Mouse (Mus musculus): ENCODE measurements around the gene Fam84b. TPM values are rescaled to one million over a fixed set of nuclear protein-coding genes. Genes with fewer than 3 reads are reported as not detected.

Gene Fam84b
- polyA plus RNA-seq, 1 experiment: 0.02 TPM

- no peak overlapping the region for H3ac ChIP-seq (ENCODE audit: control insufficient read depth, insufficient read length)
- no peaks in the 10 kb centered on the region for H3K36me3 ChIP-seq (ENCODE audit: control insufficient read depth, insufficient read depth)
- H3K79me2 ChIP-seq (ENCODE audit: control insufficient read depth, insufficient read depth): no peaks in the 10 kb centered on the region
- no peaks in the 10 kb centered on the region for H3K27me3 ChIP-seq (ENCODE audit: control insufficient read depth, insufficient read depth, insufficient read length)
- H3K4me2 ChIP-seq (ENCODE audit: low read depth): no peak overlapping the region
- TF ChIP-seq POLR2A (IDR thresholded peaks at IDR 0.05; ENCODE audit: insufficient read length, low read depth): no peak
- TF ChIP-seq POLR2AphosphoS2 (IDR thresholded peaks at IDR 0.05; ENCODE audit: insufficient read length, low read depth): no peak
- no peak for TF ChIP-seq REST (IDR thresholded peaks at IDR 0.05; ENCODE audit: insufficient read depth, insufficient read length)
- no peak for TF ChIP-seq MAX (IDR thresholded peaks at IDR 0.05; ENCODE audit: low read depth)
- no peak for TF ChIP-seq MYOD1 (IDR thresholded peaks at IDR 0.05; ENCODE audit: control insufficient read depth in 1 of 3, insufficient read length in 2 of 3, low read depth in 2 of 3)
- TF ChIP-seq MYOG (IDR thresholded peaks at IDR 0.05; ENCODE audit: control insufficient read depth in 1 of 3, insufficient read depth in 1 of 3, insufficient read length in 2 of 3, low read depth in 2 of 3): no peak
- TF ChIP-seq CEBPB (IDR thresholded peaks at IDR 0.05; ENCODE audit: insufficient read depth, poor library complexity, severe bottlenecking): no peak
- no peak for TF ChIP-seq TCF12 (IDR thresholded peaks at IDR 0.05; ENCODE audit: insufficient read depth, poor library complexity, severe bottlenecking)
- TF ChIP-seq SRF (IDR thresholded peaks at IDR 0.05; ENCODE audit: control insufficient read depth, insufficient read length, low read depth): no peak
- TF ChIP-seq E2F4 (IDR thresholded peaks at IDR 0.05; ENCODE audit: insufficient read depth): no peak
- TF ChIP-seq TCF3 (IDR thresholded peaks at IDR 0.05; ENCODE audit: insufficient read length, low read depth): no peak
- TF ChIP-seq USF1 (IDR thresholded peaks at IDR 0.05; ENCODE audit: low read depth): no peak
- H3K4me3 ChIP-seq: no peak overlapping the region
These were observed 17.3 kb downstream of the Fam84b start for GRCm38 (mm10) chr15:60836321-60836720.

GRCm38 (mm10) chr15:60834598-60835571 is 18.7 kb downstream of the Fam84b start:
- Histone ChIP-seq H3K36me3 (ENCODE audit: control insufficient read depth, insufficient read depth) (no peaks in the 10 kb centered on the region), H3K4me3 (no peak overlapping the region), H3ac (ENCODE audit: control insufficient read depth, insufficient read length) (no peak overlapping the region), H3K79me2 (ENCODE audit: control insufficient read depth, insufficient read depth) (no peaks in the 10 kb centered on the region), H3K4me2 (ENCODE audit: low read depth) (no peak overlapping the region), H3K27me3 (ENCODE audit: control insufficient read depth, insufficient read depth, insufficient read length) (no peaks in the 10 kb centered on the region)
- no peak for TF ChIP-seq REST (IDR thresholded peaks at IDR 0.05; ENCODE audit: insufficient read depth, insufficient read length)
- TF ChIP-seq MAX (IDR thresholded peaks at IDR 0.05; ENCODE audit: low read depth): no peak
- no peak for TF ChIP-seq TCF3 (IDR thresholded peaks at IDR 0.05; ENCODE audit: insufficient read length, low read depth)
- no peak for TF ChIP-seq TCF12 (IDR thresholded peaks at IDR 0.05; ENCODE audit: insufficient read depth, poor library complexity, severe bottlenecking)
- TF ChIP-seq MYOG (IDR thresholded peaks at IDR 0.05; ENCODE audit: control insufficient read depth in 1 of 3, insufficient read depth in 1 of 3, insufficient read length in 2 of 3, low read depth in 2 of 3): no peak
- no peak for TF ChIP-seq POLR2AphosphoS2 (IDR thresholded peaks at IDR 0.05; ENCODE audit: insufficient read length, low read depth)
- TF ChIP-seq POLR2A (IDR thresholded peaks at IDR 0.05; ENCODE audit: insufficient read length, low read depth): no peak
- TF ChIP-seq MYOD1 (IDR thresholded peaks at IDR 0.05; ENCODE audit: control insufficient read depth in 1 of 3, insufficient read length in 2 of 3, low read depth in 2 of 3): no peak
- TF ChIP-seq E2F4 (IDR thresholded peaks at IDR 0.05; ENCODE audit: insufficient read depth): no peak

GRCm38 (mm10) chr15:60833476-60834218 is 19.9 kb downstream of the Fam84b start:
- no peak overlapping the region for H3K4me2 ChIP-seq (ENCODE audit: low read depth)
- no peak for TF ChIP-seq E2F4 (IDR thresholded peaks at IDR 0.05; ENCODE audit: insufficient read depth)
- H3K4me3 ChIP-seq: no peak overlapping the region
- H3K36me3 ChIP-seq (ENCODE audit: control insufficient read depth, insufficient read depth): no peaks in the 10 kb centered on the region
- H3K79me2 ChIP-seq (ENCODE audit: control insufficient read depth, insufficient read depth): no peaks in the 10 kb centered on the region
- no peaks in the 10 kb centered on the region for H3K27me3 ChIP-seq (ENCODE audit: control insufficient read depth, insufficient read depth, insufficient read length)
- no peak overlapping the region for H3ac ChIP-seq (ENCODE audit: control insufficient read depth, insufficient read length)

- Histone ChIP-seq H3K27me3 (ENCODE audit: control insufficient read depth, insufficient read depth, insufficient read length) (no peaks in the 10 kb centered on the region), H3K4me3 (no peak overlapping the region), H3K79me2 (ENCODE audit: control insufficient read depth, insufficient read depth) (no peaks in the 10 kb centered on the region), H3ac (ENCODE audit: control insufficient read depth, insufficient read length) (no peak overlapping the region), H3K4me2 (ENCODE audit: low read depth) (no peak overlapping the region), H3K36me3 (ENCODE audit: control insufficient read depth, insufficient read depth) (no peaks in the 10 kb centered on the region)
- TF ChIP-seq CEBPB (IDR thresholded peaks at IDR 0.05; ENCODE audit: insufficient read depth, poor library complexity, severe bottlenecking) (no peak), E2F4 (IDR thresholded peaks at IDR 0.05; ENCODE audit: insufficient read depth) (no peak), MAX (IDR thresholded peaks at IDR 0.05; ENCODE audit: low read depth) (no peak), SRF (IDR thresholded peaks at IDR 0.05; ENCODE audit: control insufficient read depth, insufficient read length, low read depth) (no peak), POLR2A (IDR thresholded peaks at IDR 0.05; ENCODE audit: insufficient read length, low read depth) (no peak), TCF12 (IDR thresholded peaks at IDR 0.05; ENCODE audit: insufficient read depth, poor library complexity, severe bottlenecking) (no peak), USF1 (IDR thresholded peaks at IDR 0.05; ENCODE audit: low read depth) (no peak)
These were observed 21.0 kb downstream of the Fam84b start for GRCm38 (mm10) chr15:60832586-60832985.

GRCm38 (mm10) chr15:60826226-60826625 is 27.4 kb downstream of the Fam84b start:
- Histone ChIP-seq H3ac (ENCODE audit: control insufficient read depth, insufficient read length) (no peak overlapping the region), H3K4me3 (no peak overlapping the region), H3K36me3 (ENCODE audit: control insufficient read depth, insufficient read depth) (no peaks in the 10 kb centered on the region), H3K27me3 (ENCODE audit: control insufficient read depth, insufficient read depth, insufficient read length) (peaks cover 14% of the 10 kb centered on the region), H3K79me2 (ENCODE audit: control insufficient read depth, insufficient read depth) (no peaks in the 10 kb centered on the region), H3K4me2 (ENCODE audit: low read depth) (no peak overlapping the region)
- TF ChIP-seq MYOD1 (IDR thresholded peaks at IDR 0.05; ENCODE audit: control insufficient read depth in 1 of 3, insufficient read length in 2 of 3, low read depth in 2 of 3) (no peak), MAX (IDR thresholded peaks at IDR 0.05; ENCODE audit: low read depth) (no peak), MYOG (IDR thresholded peaks at IDR 0.05; ENCODE audit: control insufficient read depth in 1 of 3, insufficient read depth in 1 of 3, insufficient read length in 2 of 3, low read depth in 2 of 3) (no peak), TCF12 (IDR thresholded peaks at IDR 0.05; ENCODE audit: insufficient read depth, poor library complexity, severe bottlenecking) (no peak), SRF (IDR thresholded peaks at IDR 0.05; ENCODE audit: control insufficient read depth, insufficient read length, low read depth) (no peak), USF1 (IDR thresholded peaks at IDR 0.05; ENCODE audit: low read depth) (no peak), REST (IDR thresholded peaks at IDR 0.05; ENCODE audit: insufficient read depth, insufficient read length) (no peak), POLR2AphosphoS2 (IDR thresholded peaks at IDR 0.05; ENCODE audit: insufficient read length, low read depth) (no peak), TCF3 (IDR thresholded peaks at IDR 0.05; ENCODE audit: insufficient read length, low read depth) (no peak), E2F4 (IDR thresholded peaks at IDR 0.05; ENCODE audit: insufficient read depth) (no peak), CEBPB (IDR thresholded peaks at IDR 0.05; ENCODE audit: insufficient read depth, poor library complexity, severe bottlenecking) (no peak), POLR2A (IDR thresholded peaks at IDR 0.05; ENCODE audit: insufficient read length, low read depth) (no peak)

Data from myocyte (in vitro differentiated cells).